Mouse (Mus musculus) midbrain, embryonic 11.5 days (tissue): ENCODE measurements around the gene Ccl28. TPM values are rescaled to one million over a fixed set of nuclear protein-coding genes. Genes with fewer than 3 reads are reported as not detected.
A peak's percentile ranks its signal among the peaks of the same experiment; 100 is the strongest.
"Not testable (repeated sequence)": the region's sequence is repeated elsewhere in the genome, so short reads cannot be mapped to it uniquely, and the experiment has no call there.

Experiments used
- ATAC-seq: fragments of 200-750 bp; cut with Nextera tagmentation; 2 replicates; pipeline ENCODE4 v1.8.0; 2017; ENCODE audit warnings: moderate TSS enrichment, moderate library complexity; ENCODE audit not compliant: low FRiP score
- DNase-seq: peaks from one replicate; pipeline ENCODE4 v3.0.0; 2015; ENCODE audit warnings: low spot score; ENCODE audit errors: missing footprints
- H3K27ac ChIP-seq: fragments of 300-500 bp; sonication (generic); 2 replicates; pipeline ENCODE4 v1.5.1; 2014; ENCODE audit warnings: low read depth, low read length
- H3K27me3 ChIP-seq: fragments of 300-500 bp; sonication (generic); 2 replicates; pipeline ENCODE4 v1.6.1; 2014; ENCODE audit warnings: mild to moderate bottlenecking, low read length, moderate library complexity, mixed read lengths; ENCODE audit not compliant: control insufficient read depth, insufficient read depth
- H3K36me3 ChIP-seq: fragments of 300-500 bp; sonication (generic); 2 replicates; pipeline ENCODE4 v1.6.1; 2014; ENCODE audit warnings: mild to moderate bottlenecking, low read length, moderate library complexity, mixed read lengths; ENCODE audit not compliant: control insufficient read depth, insufficient read depth
- H3K4me1 ChIP-seq: fragments of 300-500 bp; sonication (generic); 2 replicates; pipeline ENCODE4 v1.6.1; 2014; ENCODE audit warnings: low read length; ENCODE audit not compliant: control insufficient read depth, insufficient read depth
- H3K4me2 ChIP-seq: fragments of 300-500 bp; sonication (generic); 2 replicates; pipeline ENCODE4 v1.6.1; 2014; ENCODE audit warnings: mild to moderate bottlenecking, moderate library complexity
- H3K4me3 ChIP-seq: fragments of 300-500 bp; sonication (generic); 2 replicates; pipeline ENCODE4 v1.5.1; 2014; ENCODE audit warnings: low read depth, low read length
- H3K9ac ChIP-seq: fragments of 300-500 bp; sonication (generic); 2 replicates; pipeline ENCODE4 v1.6.1; 2014; ENCODE audit warnings: low read length
- H3K9me3 ChIP-seq: fragments of 300-500 bp; sonication (generic); 2 replicates; pipeline ENCODE4 v1.6.1; 2016; ENCODE audit warnings: low read length; ENCODE audit not compliant: control insufficient read depth
- WGBS: fragments of 180-500 bp; shearing (Covaris S2); extraction: QIAGEN DNeasy Blood & Tissue Kit; methylation state at CpG from one replicate; pipeline ENCODE4 v1.1.7; 2014; 5-methylcytosine and 5-hydroxymethylcytosine counted together
- polyA plus RNA-seq: library from polyadenylated mRNA; unstranded; fragments of >200 nt; fragmentation: Nextera tagmentation; extraction: Ambion mirVana; gene quantifications from 2 replicates; pipeline ENCODE4 v1.2.1, GENCODE M21; 2014

Gene Ccl28
- polyA plus RNA-seq, 1 experiment from 2014 or later: 0.10 TPM

GRCm38 (mm10) chr13:119618841-119619240, 4.8 kb upstream of the Ccl28 start:
- H3K9me3 ChIP-seq: no peaks in the 10 kb centered on the region
- H3K36me3 ChIP-seq: no peaks in the 10 kb centered on the region
- H3K27ac ChIP-seq: no peak overlapping the region
- WGBS: 95% methylated on average over 3 of the region's 3 CpGs
- no peak overlapping the region for H3K4me3 ChIP-seq
- no peaks in the 10 kb centered on the region for H3K4me1 ChIP-seq
- H3K9ac ChIP-seq: no peak overlapping the region
- ATAC-seq (no peak), DNase-seq (no peak)
- no peak overlapping the region for H3K4me2 ChIP-seq
- H3K27me3 ChIP-seq: no peaks in the 10 kb centered on the region

DNA sequence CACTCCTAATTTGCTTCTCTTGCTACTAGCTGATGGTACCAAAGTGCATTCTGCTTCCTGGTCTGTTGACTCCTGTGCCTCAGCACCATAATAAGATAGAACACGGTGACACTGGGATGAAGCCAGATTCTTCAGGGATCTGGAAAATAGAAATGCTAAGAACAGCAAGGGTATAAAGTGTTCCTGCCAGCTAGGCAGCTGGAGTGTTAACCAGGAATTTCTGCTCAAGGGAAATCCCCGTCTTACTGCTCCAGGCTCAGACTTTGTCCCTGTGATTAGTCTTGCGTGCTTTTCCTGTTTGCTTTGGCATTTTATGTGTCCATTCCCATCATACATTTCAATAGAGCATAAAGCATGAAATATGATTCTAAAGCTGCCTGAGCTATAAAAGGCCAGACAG, 3.9 kb upstream of the Ccl28 start:
- 91% methylated on average over 3 of the region's 3 CpGs for WGBS
- Histone ChIP-seq H3K4me2 (no peak overlapping the region), H3K27me3 (no peaks in the 10 kb centered on the region), H3K4me1 (no peaks in the 10 kb centered on the region), H3K9me3 (no peaks in the 10 kb centered on the region), H3K9ac (no peak overlapping the region), H3K4me3 (no peak overlapping the region), H3K36me3 (no peaks in the 10 kb centered on the region), H3K27ac (no peak overlapping the region)
- no peak for DNase-seq
- no peak for ATAC-seq

DNA sequence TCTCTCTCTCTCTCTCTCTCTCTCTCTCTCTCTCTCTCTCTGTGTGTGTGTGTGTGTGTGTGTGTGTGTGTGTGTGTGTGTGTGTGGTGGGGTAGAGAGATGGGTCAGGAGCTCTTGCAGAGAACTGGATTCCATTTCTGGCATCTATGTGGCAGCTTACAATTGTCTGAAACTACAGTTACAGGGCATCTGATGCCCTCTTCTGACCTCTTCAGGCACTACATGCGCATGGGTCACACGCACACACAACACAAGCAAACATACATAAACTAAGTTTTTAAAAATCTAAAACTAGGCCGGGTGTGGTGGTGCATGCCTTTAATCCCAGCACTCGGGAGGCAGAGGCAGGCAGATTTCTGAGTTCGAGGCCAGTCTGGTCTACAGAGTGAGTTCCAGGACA, 2.3 kb downstream of the Ccl28 start:
- H3K4me2 ChIP-seq, H3K4me1 ChIP-seq, H3K9me3 ChIP-seq, H3K27me3 ChIP-seq, H3K4me3 ChIP-seq, H3K36me3 ChIP-seq, H3K27ac ChIP-seq, ATAC-seq, H3K9ac ChIP-seq, DNase-seq: not testable (repeated sequence)
- WGBS: 80% methylated on average over 5 of the region's 5 CpGs

DNA sequence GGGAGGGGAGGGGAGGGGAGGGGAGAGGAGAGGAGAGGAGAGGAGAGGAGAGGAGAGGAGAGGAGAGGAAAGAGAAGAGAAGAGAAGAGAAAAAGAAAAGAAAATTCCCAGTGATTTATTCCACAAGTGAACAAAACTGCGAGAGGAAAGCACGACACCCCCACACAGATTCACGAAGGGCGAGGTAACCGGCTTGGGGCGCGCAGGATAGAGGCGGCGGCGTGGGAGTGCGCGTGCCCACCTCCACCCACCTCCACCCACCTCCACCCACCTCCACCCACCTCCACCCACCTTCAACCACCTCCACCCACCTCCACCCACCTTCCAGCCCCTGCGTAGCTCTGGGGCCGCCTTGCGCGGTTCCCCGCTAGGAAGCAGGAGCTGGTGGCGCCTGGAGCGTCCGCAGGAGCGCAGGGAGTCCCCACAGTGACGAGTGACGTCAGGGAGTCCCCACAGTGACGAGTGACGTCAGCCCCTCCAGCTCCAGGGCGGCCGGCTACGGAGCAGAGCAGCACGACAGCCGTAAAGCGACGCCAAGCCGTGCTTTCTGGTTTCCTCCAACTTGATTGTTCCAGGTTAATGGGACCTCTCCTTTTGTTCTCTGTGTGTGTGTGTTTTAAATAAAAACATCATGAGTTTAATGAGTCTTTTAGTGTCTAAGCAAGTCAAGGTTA, 8.0 kb downstream of the Ccl28 start:
- no peaks in the 10 kb centered on the region for H3K4me1 ChIP-seq
- DNase-seq (peak; percentile 98), ATAC-seq (peak; percentile 97)
- no peaks in the 10 kb centered on the region for H3K9me3 ChIP-seq
- H3K9ac ChIP-seq: peak overlapping the region; percentile 24; the same call in 1 of the 2 replicates
- WGBS: 4% methylated on average over 21 of the region's 33 CpGs
- H3K27ac ChIP-seq: no peak overlapping the region
- H3K27me3 ChIP-seq: no peaks in the 10 kb centered on the region
- H3K36me3 ChIP-seq: no peaks in the 10 kb centered on the region
- peak overlapping the region; percentile 34 for H3K4me2 ChIP-seq
- peak overlapping the region; percentile 35 for H3K4me3 ChIP-seq

DNA sequence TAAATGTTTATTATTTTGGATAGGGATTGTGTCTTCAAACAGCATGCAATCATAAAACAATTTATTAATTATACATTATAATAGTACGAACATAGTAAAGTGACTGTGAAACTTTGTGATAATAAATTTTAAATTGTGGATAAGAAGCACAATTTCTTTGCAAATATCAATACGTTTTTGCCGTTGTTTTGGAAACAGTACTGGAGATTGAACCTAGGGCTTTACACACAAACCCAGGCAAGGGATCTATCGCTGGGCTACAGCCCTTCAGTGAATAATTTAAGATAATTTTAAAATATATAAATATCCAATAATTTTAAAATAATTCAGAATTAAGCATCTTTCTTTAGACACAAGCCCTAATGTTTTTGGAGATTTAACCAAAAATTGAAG, 8.5 kb downstream of the Ccl28 start:
- Histone ChIP-seq H3K9me3 (no peaks in the 10 kb centered on the region), H3K4me1 (no peaks in the 10 kb centered on the region), H3K4me3 (peak overlapping the region; percentile 35; the same call in 1 of the 2 replicates), H3K27ac (no peak overlapping the region), H3K36me3 (no peaks in the 10 kb centered on the region), H3K4me2 (peak overlapping the region; percentile 34; the same call in 1 of the 2 replicates), H3K9ac (no peak overlapping the region), H3K27me3 (no peaks in the 10 kb centered on the region)
- DNase-seq (peak; percentile 84), ATAC-seq (peak; percentile 55)
- WGBS: 88% methylated on average over 4 of the region's 4 CpGs

- DNase-seq: no peak
- no peak overlapping the region for H3K4me3 ChIP-seq
- H3K27me3 ChIP-seq: no peaks in the 10 kb centered on the region
- no peak overlapping the region for H3K27ac ChIP-seq
- H3K9me3 ChIP-seq: no peaks in the 10 kb centered on the region
- no peak overlapping the region for H3K9ac ChIP-seq
- no peaks in the 10 kb centered on the region for H3K36me3 ChIP-seq
- no peak for ATAC-seq
- H3K4me1 ChIP-seq: no peaks in the 10 kb centered on the region
- H3K4me2 ChIP-seq: no peak overlapping the region
- WGBS: 69% methylated on average over 2 of the region's 2 CpGs
Measured at GRCm38 (mm10) chr13:119635496-119635895, 11.9 kb downstream of the Ccl28 start.

- no peak for ATAC-seq
- H3K27ac ChIP-seq: no peak overlapping the region
- no peak for DNase-seq
- no peaks in the 10 kb centered on the region for H3K4me1 ChIP-seq
- WGBS: 86% methylated on average over 4 of the region's 4 CpGs
- H3K27me3 ChIP-seq: no peaks in the 10 kb centered on the region
- no peak overlapping the region for H3K4me2 ChIP-seq
- H3K36me3 ChIP-seq: no peaks in the 10 kb centered on the region
- H3K9ac ChIP-seq: no peak overlapping the region
- H3K4me3 ChIP-seq: no peak overlapping the region
- H3K9me3 ChIP-seq: no peaks in the 10 kb centered on the region
Measured at GRCm38 (mm10) chr13:119637837-119638236, 14.2 kb downstream of the Ccl28 start.

DNA sequence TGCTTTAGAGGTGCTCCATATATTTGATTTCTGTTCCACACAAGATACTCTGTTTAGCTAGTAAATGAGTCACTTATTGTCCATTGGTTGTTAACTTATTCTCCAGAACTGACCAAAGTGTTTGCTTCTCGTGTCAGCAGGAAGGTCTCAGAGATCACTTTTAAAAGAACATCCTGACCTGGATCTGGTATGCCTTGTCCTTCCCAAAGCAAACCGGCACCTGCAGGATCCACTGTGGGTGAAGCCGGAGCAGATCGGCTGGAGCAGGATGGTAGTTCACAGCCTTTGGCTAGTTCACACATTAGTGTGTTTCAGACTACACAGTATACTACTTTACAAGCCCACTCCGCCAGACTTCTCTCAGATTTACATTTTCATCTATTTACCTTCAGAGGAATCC, 14.8 kb downstream of the Ccl28 start:
- Histone ChIP-seq H3K9ac (no peak overlapping the region), H3K4me2 (no peak overlapping the region), H3K27ac (no peak overlapping the region), H3K4me1 (no peaks in the 10 kb centered on the region), H3K4me3 (no peak overlapping the region), H3K27me3 (no peaks in the 10 kb centered on the region), H3K36me3 (no peaks in the 10 kb centered on the region), H3K9me3 (no peaks in the 10 kb centered on the region)
- no peak for DNase-seq
- no peak for ATAC-seq
- WGBS: 93% methylated on average over 5 of the region's 5 CpGs

- ATAC-seq: no peak
- no peaks in the 10 kb centered on the region for H3K27me3 ChIP-seq
- no peak overlapping the region for H3K9ac ChIP-seq
- no peak for DNase-seq
- H3K4me1 ChIP-seq: no peaks in the 10 kb centered on the region
- H3K4me2 ChIP-seq: no peak overlapping the region
- H3K4me3 ChIP-seq: no peak overlapping the region
- no peaks in the 10 kb centered on the region for H3K36me3 ChIP-seq
- H3K9me3 ChIP-seq: no peaks in the 10 kb centered on the region
- WGBS: 82% methylated on average over 5 of the region's 5 CpGs
- no peak overlapping the region for H3K27ac ChIP-seq
Measured at GRCm38 (mm10) chr13:119639302-119639701, 15.7 kb downstream of the Ccl28 start.
